Mouse (Mus musculus) left cerebral cortex, adult 2 months (tissue): ENCODE data around the gene Nudt15. TPM values are rescaled to one million over a fixed set of nuclear protein-coding genes. Genes with fewer than 3 reads are reported as not detected.
"Not testable (repeated sequence)": the region's sequence is repeated elsewhere in the genome, so short reads cannot be mapped to it uniquely, and the experiment has no call there.

Source experiments
- DNase-seq, 2 experiments: peaks; one replicate each; pipeline ENCODE4 v3.0.0; 2021 to 2022; ENCODE audit warnings: low spot score in 2 of 2, mixed read lengths in 1 of 2; ENCODE audit errors: extremely low spot score in 1 of 2
- H3K27ac ChIP-seq: fragments of 200-600 bp; 2 replicates; pipeline ENCODE4 v1.8.1; 2022
- H3K4me3 ChIP-seq: fragments of 200-600 bp; 2 replicates; pipeline ENCODE4 v1.8.1; 2022
- CTCF ChIP-seq: fragments of 200-600 bp; IDR thresholded peaks from 2 replicates; pipeline ENCODE4 v1.8.1; 2022; ENCODE audit warnings: antibody characterized with exemption, mild to moderate bottlenecking, moderate library complexity
- intact Hi-C: fragments of 180-260 bp; cut with DNase I; formaldehyde crosslinking; loops from one replicate; pipeline ENCODE4 v1.15.1; 2025
- long read RNA-seq, 2 experiments: library from polyadenylated mRNA; stranded (forward); transcript quantifications; one replicate each; pipeline ENCODE4 v2.0.0; 2021; ENCODE audit warnings: borderline mapping rate in 2 of 2
- total RNA-seq, 2 experiments: library from RNA; stranded (reverse); gene quantifications; 2 replicates each; pipeline ENCODE4 v1.2.3; 2021

Nudt15 gene
- 1 to 10 TPM; 5.2 to 6.0 TPM for total RNA-seq
- long read RNA-seq, experiment 1, partial matches to known transcripts = 7 of 8 reads
- long read RNA-seq, experiment 1, other reads (novel, unspliced or antisense) = 1 of 8 reads
- long read RNA-seq, experiment 2, partial matches to known transcripts = 7 of 9 reads
- long read RNA-seq, experiment 2, other reads (novel, unspliced or antisense) = 2 of 9 reads

- H3K4me3 ChIP-seq = no peak within 1 kb of the TSS
- H3K27ac ChIP-seq = no peak within 1 kb of the TSS
- DNase-seq = no peak
- intact Hi-C loops = no loop called here
- no peak for TF ChIP-seq CTCF
Observed at GRCm38 (mm10) chr14:73548051-73548450, at the start of gene Nudt15. TSS of gene Nudt15 (minus strand) at chr14:73548242.

DNA sequence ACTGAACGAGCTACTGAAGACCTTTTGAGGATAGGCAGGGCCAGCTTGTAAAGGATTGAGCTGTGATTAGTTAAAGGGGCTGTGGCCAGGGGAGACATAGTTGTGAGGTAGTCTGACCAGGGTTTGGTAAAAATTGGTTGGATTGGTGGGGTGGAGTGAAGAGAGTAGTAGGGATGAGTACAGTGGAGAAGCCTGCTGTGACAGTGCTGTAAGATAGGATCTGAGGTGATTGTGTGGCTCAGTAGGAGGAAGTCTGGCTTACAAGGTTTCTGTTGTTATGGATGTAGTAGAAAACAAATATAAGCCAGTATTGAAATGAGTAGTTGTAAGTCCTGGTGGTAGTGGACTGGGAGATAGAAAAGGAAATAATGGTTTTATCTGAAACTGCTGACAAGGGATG, 44.1 kb upstream of the Nudt15 start:
- intact Hi-C loops = no loop called here
- no peak for TF ChIP-seq CTCF
- no peak for DNase-seq
- no peak overlapping the region for H3K4me3 ChIP-seq
- no peak overlapping the region for H3K27ac ChIP-seq

DNA sequence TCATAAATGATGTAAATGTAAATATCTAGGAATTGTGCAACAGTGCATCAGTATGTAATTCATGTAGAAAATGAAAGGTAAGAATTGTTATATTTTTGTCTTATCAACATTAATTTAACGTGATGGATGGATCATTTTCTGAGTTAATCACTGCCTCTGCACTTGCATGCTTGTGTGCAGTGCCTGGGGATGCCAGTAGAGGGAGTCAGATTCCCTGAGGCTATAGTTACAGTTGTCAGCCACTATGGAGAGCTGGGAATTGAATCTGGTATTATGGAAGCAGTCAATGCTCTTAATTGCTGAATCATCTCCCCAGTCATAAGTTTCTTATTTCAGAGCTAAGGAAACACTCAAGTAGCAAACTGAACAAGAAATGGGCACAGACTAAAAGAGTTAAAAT, 40.0 kb upstream of the Nudt15 start:
- DNase-seq = no peak
- Histone ChIP-seq H3K27ac (no peak overlapping the region), H3K4me3 (no peak overlapping the region)
- intact Hi-C loops = no loop called here
- TF ChIP-seq CTCF = peak; percentile 50

DNA sequence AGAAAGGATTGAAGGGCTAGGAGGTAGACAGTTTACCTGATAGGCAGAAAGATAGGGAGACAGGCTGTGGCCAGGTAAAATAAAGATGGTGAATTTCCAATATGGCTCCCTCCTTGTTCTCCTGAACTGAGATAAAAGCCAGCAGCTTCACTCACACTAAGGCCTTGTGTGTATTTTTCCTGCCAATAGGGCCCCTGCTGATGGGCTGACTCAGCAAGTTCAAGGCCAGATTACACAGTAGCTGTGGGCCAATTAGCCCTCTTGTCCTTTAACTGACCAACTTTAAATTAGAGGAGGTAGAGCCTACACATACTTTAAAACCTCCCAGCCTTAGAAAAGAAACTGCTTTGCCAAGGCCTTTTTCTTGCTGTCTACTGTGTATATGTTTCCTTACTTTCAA, 28.3 kb upstream of the Nudt15 start:
- intact Hi-C loops = loop anchor here (10.0 kb wide), 2 partner anchors 1068 to 1128 kb away; partner anchors contain the start of gene Htr2a
- H3K4me3 ChIP-seq = no peak overlapping the region
- TF ChIP-seq CTCF = no peak
- H3K27ac ChIP-seq = no peak overlapping the region
- no peak for DNase-seq

DNA sequence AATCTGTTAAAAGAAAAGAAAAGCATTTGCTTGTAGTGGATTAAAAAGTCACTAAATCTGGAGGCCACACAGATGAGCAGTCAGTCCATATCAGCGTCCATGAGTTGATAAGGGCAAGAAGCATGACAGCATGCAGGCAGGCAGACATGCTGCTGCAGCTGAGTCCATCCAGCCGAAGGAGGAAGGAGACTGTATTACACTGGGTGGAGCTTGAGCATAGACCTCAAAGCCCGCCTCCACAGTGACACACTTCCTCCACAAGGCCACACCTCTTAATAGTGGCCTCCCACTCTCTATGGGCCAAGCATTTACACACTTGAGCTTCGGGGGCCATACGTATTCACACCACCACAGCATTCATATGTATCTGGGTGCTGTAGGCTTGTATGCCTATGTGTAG, 26.0 kb upstream of the Nudt15 start:
- Histone ChIP-seq H3K27ac (no peak overlapping the region), H3K4me3 (no peak overlapping the region)
- intact Hi-C loops = loop anchor here (10.0 kb wide), 2 partner anchors 1071 to 1131 kb away; partner anchors contain the start of gene Htr2a
- TF ChIP-seq CTCF = no peak
- no peak for DNase-seq

DNA sequence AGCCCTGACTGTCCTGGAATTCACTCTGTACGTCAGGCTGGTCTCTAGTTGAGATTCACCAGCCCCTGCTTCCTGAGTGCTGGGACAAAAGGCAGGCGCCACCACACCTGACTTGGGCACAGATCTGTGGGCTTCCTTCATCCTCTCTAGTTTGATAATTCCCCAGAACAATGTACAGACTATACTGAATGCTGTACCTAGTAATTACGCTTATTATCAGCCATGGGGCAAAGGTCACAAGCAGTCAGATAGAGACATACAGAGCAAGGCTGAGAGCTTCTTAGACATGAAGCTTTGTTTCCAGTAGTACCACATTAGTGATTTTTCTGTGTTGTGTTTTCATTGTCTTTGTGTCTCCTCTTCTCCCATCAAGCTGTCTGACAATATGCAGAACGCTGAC, 23.1 kb upstream of the Nudt15 start:
- TF ChIP-seq CTCF = no peak
- no peak for DNase-seq
- intact Hi-C loops = loop anchor here (10.0 kb wide), 2 partner anchors 1074 to 1134 kb away; partner anchors contain the start of gene Htr2a

GRCm38 (mm10) chr14:73569831-73570230, 21.8 kb upstream of the Nudt15 start:
- peak; percentile 52 for TF ChIP-seq CTCF
- DNase-seq, H3K4me3 ChIP-seq, H3K27ac ChIP-seq: not testable (repeated sequence)
- intact Hi-C loops = loop anchor here (10.0 kb wide), 2 partner anchors 1075 to 1135 kb away; partner anchors contain the start of gene Htr2a

More for the DNA sequence above, 23.1 kb upstream of the Nudt15 start:
- Histone ChIP-seq H3K4me3 (no peak overlapping the region), H3K27ac (no peak overlapping the region)

- DNase-seq = no peak
- Histone ChIP-seq H3K4me3 (peak overlapping the region; percentile 80), H3K27ac (peak overlapping the region; percentile 80)
- intact Hi-C loops = no loop called here
- TF ChIP-seq CTCF = no peak
Observed at GRCm38 (mm10) chr14:73553122-73553696, 5.2 kb upstream of the Nudt15 start.

GRCm38 (mm10) chr14:73552341-73553121, 4.5 kb upstream of the Nudt15 start:
- peak overlapping the region; percentile 80 for H3K27ac ChIP-seq
- TF ChIP-seq CTCF = no peak; the same call in 1 of the 2 replicates
- H3K4me3 ChIP-seq = peak overlapping the region; percentile 80
- peak; percentile 93 to 97 for DNase-seq
- intact Hi-C loops = loop anchor here (1.0 kb wide), 1 partner anchor 27 kb away; the partner anchor contains the start of gene Sucla2

GRCm38 (mm10) chr14:73551164-73551563, 3.1 kb upstream of the Nudt15 start:
- TF ChIP-seq CTCF = no peak
- Histone ChIP-seq H3K27ac (no peak overlapping the region), H3K4me3 (no peak overlapping the region)
- DNase-seq = no peak
- intact Hi-C loops = no loop called here

DNA sequence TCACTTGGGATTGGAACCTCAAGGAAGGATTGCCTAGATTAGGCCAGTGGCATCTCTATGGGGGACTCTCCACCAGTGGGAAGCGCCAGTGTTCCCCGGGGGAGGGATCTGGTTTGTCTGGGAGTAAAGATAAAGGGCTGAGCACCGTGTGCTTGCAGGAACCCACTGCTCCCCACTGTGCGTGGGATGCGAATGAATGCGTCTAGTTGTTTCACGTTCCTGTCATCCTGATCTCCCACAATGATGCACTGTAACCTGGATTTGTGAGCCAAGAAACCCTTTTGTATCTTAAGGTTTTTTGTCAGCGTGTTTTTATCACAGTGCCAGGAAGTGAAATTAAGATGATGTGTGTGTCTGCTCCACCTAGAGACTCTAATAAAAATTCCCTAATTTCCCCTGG, 2.7 kb upstream of the Nudt15 start:
- DNase-seq = no peak
- intact Hi-C loops = no loop called here
- H3K27ac ChIP-seq = no peak overlapping the region
- H3K4me3 ChIP-seq = no peak overlapping the region
- TF ChIP-seq CTCF = no peak

GRCm38 (mm10) chr14:73550291-73550690, 2.2 kb upstream of the Nudt15 start:
- TF ChIP-seq CTCF = no peak
- Histone ChIP-seq H3K27ac (no peak overlapping the region), H3K4me3 (no peak overlapping the region)
- no peak for DNase-seq
- intact Hi-C loops = no loop called here
